ENCODE assay signal across 12 mouse cellular contexts in the genomic region with DNA sequence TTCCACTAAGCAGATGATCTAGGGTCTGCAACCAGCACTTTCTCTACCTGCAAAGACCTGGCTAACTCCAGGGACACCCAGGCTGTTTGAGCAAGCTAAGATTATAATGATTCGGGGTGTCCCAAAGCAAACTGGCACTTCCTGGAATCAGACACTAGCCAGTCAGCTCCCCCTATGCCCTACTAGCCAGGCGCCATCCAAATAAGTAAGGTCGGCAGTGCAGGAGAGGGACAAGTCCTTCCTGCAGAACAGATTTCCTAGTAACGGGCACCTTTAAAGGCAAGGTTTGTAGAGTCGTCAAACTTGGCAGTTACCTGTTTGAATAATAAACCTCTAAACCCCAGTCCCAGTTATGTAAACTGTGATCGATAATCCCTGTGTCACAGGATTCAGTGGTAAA. TPM values are rescaled to one million over a fixed set of nuclear protein-coding genes. Genes with fewer than 3 reads are reported as not detected.
DNase-seq lines count a peak whose midpoint lies in the region; ATAC-seq lines count a peak whose summit lies in the region.
"Had no signal": no experiment of that assay in that cellular context is flagged by ENCODE, and none has a peak within 500 bp of the region (broad histone marks: within the 10 kb centered on the region; RNA-seq: fewer than 3 reads in every experiment).

No protein-coding gene starts in this region.

- no peaks in the 10 kb centered on the region for H3K9me3 ChIP-seq in limb, embryonic 12.5 days
- H3K9me3 ChIP-seq in limb, embryonic 10.5 days (replicated peaks): no peaks in the 10 kb centered on the region
- H3K9me3 ChIP-seq in forebrain, embryonic 15.5 days: no peaks in the 10 kb centered on the region
- H3K9me3 ChIP-seq in midbrain, embryonic 15.5 days: no peaks in the 10 kb centered on the region

- peaks cover 3% of the 10 kb centered on the region; the same call in 1 of the 2 replicates for H3K36me3 ChIP-seq in limb, embryonic 12.5 days
- H3K36me3 ChIP-seq in limb, embryonic 10.5 days: 0 out of 2 replicates have a peak, but pooled peaks cover 6% of the 10 kb centered on the region
- no peaks in the 10 kb centered on the region for H3K36me3 ChIP-seq in forebrain, embryonic 15.5 days
- H3K36me3 ChIP-seq in midbrain, embryonic 15.5 days (replicated peaks): no peaks in the 10 kb centered on the region

- peaks cover 17% of the 10 kb centered on the region for H3K4me1 ChIP-seq in limb, embryonic 12.5 days (replicated peaks)
- peaks cover 14% of the 10 kb centered on the region for H3K4me1 ChIP-seq in limb, embryonic 10.5 days
- H3K4me1 ChIP-seq in forebrain, embryonic 15.5 days: peaks cover 13% of the 10 kb centered on the region
- peaks cover 21% of the 10 kb centered on the region for H3K4me1 ChIP-seq in midbrain, embryonic 15.5 days

- DNase-seq in heart, adult 11 months: peak; percentile 91
- DNase-seq in heart, postnatal 14 days: no peak
- DNase-seq in limb, embryonic 10.5 days (ENCODE audit: low spot score): no peak
- no peak for DNase-seq in adrenal gland, postnatal 14 days
- no peak for DNase-seq in B cell, adult 2 months
- DNase-seq: lung, adult 18-20 months; thymus, postnatal 36 days had no signal

- no peaks in the 10 kb centered on the region for H3K27me3 ChIP-seq in limb, embryonic 12.5 days
- no peaks in the 10 kb centered on the region for H3K27me3 ChIP-seq in limb, embryonic 10.5 days (ENCODE audit: low read depth, poor library complexity, severe bottlenecking)
- H3K27me3 ChIP-seq in forebrain, embryonic 15.5 days: no peaks in the 10 kb centered on the region
- H3K27me3 ChIP-seq in midbrain, embryonic 15.5 days (replicated peaks): no peaks in the 10 kb centered on the region

- H3K4me3 ChIP-seq in limb, embryonic 12.5 days (replicated peaks): no peak overlapping the region
- H3K4me3 ChIP-seq in limb, embryonic 10.5 days: no peak overlapping the region
- H3K4me3 ChIP-seq in forebrain, embryonic 15.5 days: no peak overlapping the region
- no peak overlapping the region for H3K4me3 ChIP-seq in midbrain, embryonic 15.5 days

- intact Hi-C loops in heart, postnatal 14 days (cut with DNase I): loop anchor here (2.0 to 5.0 kb wide), 2 partner anchors 32 to 67 kb away; a partner anchor contains a TSS

- no peak for ATAC-seq in limb, embryonic 12.5 days (ENCODE audit: insufficient number of reproducible peaks, insufficient read depth, low FRiP score, low TSS enrichment, low read depth)
- no peak for ATAC-seq in forebrain, embryonic 15.5 days (replicated peaks)
- no peak for ATAC-seq in midbrain, embryonic 15.5 days (replicated peaks)
- ATAC-seq: activated CD4-positive, CD25-positive, alpha-beta regulatory T cell, adult 4 months had no signal

- peak overlapping the region; percentile 41; the same call in 1 of the 2 replicates for H3K27ac ChIP-seq in limb, embryonic 12.5 days
- no peak overlapping the region for H3K27ac ChIP-seq in limb, embryonic 10.5 days
- peak overlapping the region; percentile 77 for H3K27ac ChIP-seq in forebrain, embryonic 15.5 days (replicated peaks)
- peak overlapping the region; percentile 91 for H3K27ac ChIP-seq in midbrain, embryonic 15.5 days

- no peak overlapping the region for H3K4me2 ChIP-seq in limb, embryonic 12.5 days
- H3K4me2 ChIP-seq in forebrain, embryonic 15.5 days (replicated peaks): no peak overlapping the region
- peak overlapping the region; percentile 18; the same call in 1 of the 2 replicates for H3K4me2 ChIP-seq in midbrain, embryonic 15.5 days

- WGBS in limb, embryonic 12.5 days: 57% methylated on average over 6 of the region's 6 CpGs
- WGBS in limb, embryonic 10.5 days: 79% methylated on average over 6 of the region's 6 CpGs
- WGBS in forebrain, embryonic 15.5 days: 83% methylated on average over 6 of the region's 6 CpGs
- WGBS in midbrain, embryonic 15.5 days: 71% methylated on average over 6 of the region's 6 CpGs

- 0 out of 2 replicates have a peak overlapping the region, but pooled peaks have one; percentile 1 for H3K9ac ChIP-seq in limb, embryonic 12.5 days (replicated peaks)
- 0 out of 2 replicates have a peak overlapping the region, but pooled peaks have one; percentile 11 for H3K9ac ChIP-seq in forebrain, embryonic 15.5 days (replicated peaks)
- peak overlapping the region; percentile 25 for H3K9ac ChIP-seq in midbrain, embryonic 15.5 days

RNA-seq across cellular contexts. Expression of a gene that starts 31.2 kb away (rescaled TPM):
- total RNA-seq in heart, postnatal 14 days (2021): 1 to 10 TPM; 1.2 to 1.9 TPM
- polyA plus RNA-seq in limb, embryonic 12.5 days (2016; fragmentation: Nextera tagmentation; extraction: Ambion mirVana): 0.10 and 0.20 TPM in 2 replicates
- 0.06 and 0.13 TPM in 2 replicates for polyA plus RNA-seq in limb, embryonic 10.5 days (2016; fragmentation: Nextera tagmentation; extraction: Ambion mirVana)
- polyA plus RNA-seq in forebrain, embryonic 15.5 days (2015; fragmentation: Nextera tagmentation; extraction: Ambion mirVana): 0.89 and 0.95 TPM in 2 replicates
- polyA plus RNA-seq in midbrain, embryonic 15.5 days (2015; fragmentation: Nextera tagmentation; extraction: Ambion mirVana): 1.3 and 1.4 TPM in 2 replicates
- total RNA-seq in adrenal gland, postnatal 14 days (2021): 0.83 and 1.0 TPM in 2 replicates
- total RNA-seq: megakaryocyte, adult 5-6 weeks had no signal

RNA-seq across cellular contexts. Expression of a gene that starts 54.6 kb away (rescaled TPM):
- 10 to 100 TPM; 19.2 to 23.0 TPM for total RNA-seq in heart, postnatal 14 days (2021)
- polyA plus RNA-seq in limb, embryonic 12.5 days (2016; fragmentation: Nextera tagmentation; extraction: Ambion mirVana): 67.9 and 74.5 TPM in 2 replicates
- 84.7 and 107 TPM in 2 replicates for polyA plus RNA-seq in limb, embryonic 10.5 days (2016; fragmentation: Nextera tagmentation; extraction: Ambion mirVana)
- polyA plus RNA-seq in forebrain, embryonic 15.5 days (2015; fragmentation: Nextera tagmentation; extraction: Ambion mirVana): 49.1 and 49.4 TPM in 2 replicates
- 42.6 and 44.6 TPM in 2 replicates for polyA plus RNA-seq in midbrain, embryonic 15.5 days (2015; fragmentation: Nextera tagmentation; extraction: Ambion mirVana)
- 47.2 and 49.9 TPM in 2 replicates for total RNA-seq in adrenal gland, postnatal 14 days (2021)
